Mouse (Mus musculus): ENCODE results near the gene Cfap43. TPM values are rescaled to one million over a fixed set of nuclear protein-coding genes. Genes with fewer than 3 reads are reported as not detected.

Cfap43 gene
- polyA plus RNA-seq, 1 experiment = not detected

DNA sequence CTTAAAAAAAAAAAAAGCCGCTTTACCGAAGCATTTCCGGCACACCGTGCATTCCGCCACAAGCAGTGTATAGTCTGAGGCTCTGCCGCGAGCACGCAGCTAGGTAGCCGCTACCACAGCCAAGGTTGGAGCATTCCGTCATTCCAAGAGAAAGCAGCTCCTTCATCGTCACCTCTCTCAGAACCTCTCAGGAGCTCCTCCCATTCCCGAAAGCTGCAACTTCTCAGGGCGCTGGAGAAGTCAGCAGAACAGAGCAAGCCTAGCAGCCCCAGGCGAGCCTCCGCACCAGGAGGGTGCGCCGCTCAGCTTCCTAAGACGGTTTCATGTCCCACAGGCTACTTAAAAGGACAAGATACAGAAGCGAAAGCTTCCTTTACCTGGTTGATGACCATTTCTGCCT is 163.5 kb downstream of the Cfap43 start:
- no peak overlapping the region for H3K4me3 ChIP-seq (ENCODE audit: insufficient read depth, low read depth, low read length)
- no peak for TF ChIP-seq POLR2A (IDR thresholded peaks at IDR 0.05; ENCODE audit: low read depth, low read length)
- no peak for TF ChIP-seq CTCF (conservative IDR thresholded peaks at IDR 0.05; ENCODE audit: insufficient read depth, insufficient read length, low read depth, low read length)
- no peak overlapping the region for H3K27ac ChIP-seq (ENCODE audit: insufficient read depth, low read depth, low read length)
- WGBS = 78% methylated on average over 19 of the region's 19 CpGs
- no peaks in the 10 kb centered on the region for H3K27me3 ChIP-seq (replicated peaks; ENCODE audit: control insufficient read depth, insufficient read depth, low read length)
- peak; percentile 2 for DNase-seq
- H3K36me3 ChIP-seq (ENCODE audit: control insufficient read depth, insufficient read depth, low read length) = no peaks in the 10 kb centered on the region
- no peaks in the 10 kb centered on the region for H3K4me1 ChIP-seq (ENCODE audit: control insufficient read depth, insufficient read depth, low read length)

DNA sequence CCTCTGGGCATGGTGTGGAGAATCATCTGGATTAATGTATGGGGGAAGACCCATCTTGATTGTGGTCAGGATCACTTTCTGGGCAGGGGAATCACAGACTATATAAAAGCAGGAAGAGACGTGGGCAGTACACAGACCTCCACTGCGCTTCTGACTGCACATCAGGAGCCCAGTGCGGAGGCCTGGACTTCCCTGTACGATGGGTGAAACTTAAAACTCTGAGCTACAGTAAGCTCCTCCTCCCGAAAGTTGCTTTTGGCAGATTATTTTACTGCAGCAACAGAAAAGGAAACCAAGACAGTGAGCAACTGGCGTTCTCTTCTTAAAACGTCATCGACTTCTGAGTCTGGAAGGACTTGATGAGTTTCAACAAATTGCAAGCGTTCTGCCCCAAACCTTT is 164.2 kb downstream of the Cfap43 start:
- no peak for TF ChIP-seq CTCF (conservative IDR thresholded peaks at IDR 0.05; ENCODE audit: insufficient read depth, insufficient read length, low read depth, low read length)
- no peak for TF ChIP-seq POLR2A (IDR thresholded peaks at IDR 0.05; ENCODE audit: low read depth, low read length)
- Histone ChIP-seq H3K4me3 (ENCODE audit: insufficient read depth, low read depth, low read length) (no peak overlapping the region), H3K4me1 (ENCODE audit: control insufficient read depth, insufficient read depth, low read length) (no peaks in the 10 kb centered on the region), H3K27ac (ENCODE audit: insufficient read depth, low read depth, low read length) (no peak overlapping the region), H3K36me3 (ENCODE audit: control insufficient read depth, insufficient read depth, low read length) (no peaks in the 10 kb centered on the region), H3K27me3 (replicated peaks; ENCODE audit: control insufficient read depth, insufficient read depth, low read length) (no peaks in the 10 kb centered on the region)
- peak; percentile 10 for DNase-seq
- WGBS = 47% methylated on average over 9 of the region's 9 CpGs

DNA sequence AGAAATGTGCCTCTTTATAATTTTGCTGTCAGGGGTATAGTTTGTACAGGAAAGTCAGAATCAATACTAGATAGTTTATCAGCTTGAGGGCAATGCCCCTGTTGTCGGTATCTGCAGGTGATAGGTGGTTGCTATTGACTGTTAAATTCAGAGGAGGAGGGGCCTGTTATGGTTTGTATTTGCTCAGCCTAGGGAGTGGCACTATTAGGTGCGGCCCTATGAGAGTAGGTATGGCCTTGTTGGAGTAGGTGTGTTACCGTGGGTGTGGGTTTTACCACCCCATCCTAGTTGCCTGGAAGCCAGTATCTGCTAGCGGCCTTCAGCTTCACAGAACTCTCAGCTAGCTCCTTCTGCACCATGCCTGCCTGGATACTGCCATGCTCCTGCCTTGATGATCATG is 165.2 kb downstream of the Cfap43 start:
- H3K36me3 ChIP-seq (ENCODE audit: control insufficient read depth, insufficient read depth, low read length) = no peaks in the 10 kb centered on the region

DNA sequence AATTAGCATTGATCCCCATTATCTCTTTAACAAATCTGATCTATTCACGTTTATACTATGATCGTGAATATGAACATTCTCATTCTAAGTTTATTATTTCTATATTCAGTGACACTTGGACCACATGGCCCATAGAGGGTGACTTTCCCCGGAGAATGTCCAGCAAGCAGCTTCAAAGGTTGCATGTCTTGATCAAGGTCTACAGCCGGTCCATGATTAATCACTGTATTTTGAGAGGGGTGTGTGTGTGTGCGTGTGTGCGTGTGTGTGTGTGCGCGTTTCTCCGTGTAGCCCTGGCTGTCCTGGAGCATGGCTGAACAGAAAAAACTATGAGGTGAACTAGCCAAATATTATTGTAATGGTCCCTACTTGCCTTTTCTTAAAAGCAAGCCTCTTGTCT is 166.6 kb downstream of the Cfap43 start:
- Histone ChIP-seq H3K4me1 (ENCODE audit: control insufficient read depth, insufficient read depth, low read length) (no peaks in the 10 kb centered on the region), H3K36me3 (ENCODE audit: control insufficient read depth, insufficient read depth, low read length) (no peaks in the 10 kb centered on the region), H3K27ac (ENCODE audit: insufficient read depth, low read depth, low read length) (no peak overlapping the region), H3K4me3 (ENCODE audit: insufficient read depth, low read depth, low read length) (no peak overlapping the region), H3K27me3 (replicated peaks; ENCODE audit: control insufficient read depth, insufficient read depth, low read length) (no peaks in the 10 kb centered on the region)
- no peak for DNase-seq
- WGBS = 89% methylated on average over 9 of the region's 9 CpGs
- TF ChIP-seq POLR2A (IDR thresholded peaks at IDR 0.05; ENCODE audit: low read depth, low read length) (no peak), CTCF (conservative IDR thresholded peaks at IDR 0.05; ENCODE audit: insufficient read depth, insufficient read length, low read depth, low read length) (no peak)

More for the DNA sequence above, 165.2 kb downstream of the Cfap43 start:
- Histone ChIP-seq H3K4me3 (ENCODE audit: insufficient read depth, low read depth, low read length) (no peak overlapping the region), H3K27ac (ENCODE audit: insufficient read depth, low read depth, low read length) (no peak overlapping the region), H3K4me1 (ENCODE audit: control insufficient read depth, insufficient read depth, low read length) (no peaks in the 10 kb centered on the region), H3K27me3 (replicated peaks; ENCODE audit: control insufficient read depth, insufficient read depth, low read length) (no peaks in the 10 kb centered on the region)
- no peak for TF ChIP-seq POLR2A (IDR thresholded peaks at IDR 0.05; ENCODE audit: low read depth, low read length)
- no peak for TF ChIP-seq CTCF (conservative IDR thresholded peaks at IDR 0.05; ENCODE audit: insufficient read depth, insufficient read length, low read depth, low read length)
- no peak for DNase-seq
- 97% methylated on average over 4 of the region's 4 CpGs for WGBS

DNA sequence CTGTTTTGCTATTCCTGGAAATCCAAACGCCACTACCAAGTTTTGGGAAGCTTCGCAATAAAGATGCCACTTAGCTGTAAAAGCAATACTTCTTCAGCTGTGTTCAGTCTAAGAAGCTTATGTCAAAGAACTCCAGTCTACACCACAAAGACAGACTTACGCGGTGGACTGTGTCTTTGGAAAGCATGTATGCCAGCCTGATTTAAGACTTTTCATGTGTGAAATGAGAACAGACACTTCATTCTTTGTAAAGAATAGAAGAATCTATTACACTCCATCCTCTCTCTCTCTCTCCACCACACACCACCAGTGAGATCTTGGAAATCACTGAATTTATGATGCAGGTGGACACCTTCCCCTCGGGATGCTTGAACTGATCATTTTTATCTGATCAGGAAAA is 168.7 kb downstream of the Cfap43 start:
- 54% methylated on average over 5 of the region's 5 CpGs for WGBS
- Histone ChIP-seq H3K4me1 (ENCODE audit: control insufficient read depth, insufficient read depth, low read length) (no peaks in the 10 kb centered on the region), H3K4me3 (ENCODE audit: insufficient read depth, low read depth, low read length) (no peak overlapping the region), H3K27ac (ENCODE audit: insufficient read depth, low read depth, low read length) (no peak overlapping the region), H3K36me3 (ENCODE audit: control insufficient read depth, insufficient read depth, low read length) (no peaks in the 10 kb centered on the region), H3K27me3 (replicated peaks; ENCODE audit: control insufficient read depth, insufficient read depth, low read length) (no peaks in the 10 kb centered on the region)
- no peak for TF ChIP-seq CTCF (conservative IDR thresholded peaks at IDR 0.05; ENCODE audit: insufficient read depth, insufficient read length, low read depth, low read length)
- no peak for TF ChIP-seq POLR2A (IDR thresholded peaks at IDR 0.05; ENCODE audit: low read depth, low read length)
- no peak for DNase-seq

DNA sequence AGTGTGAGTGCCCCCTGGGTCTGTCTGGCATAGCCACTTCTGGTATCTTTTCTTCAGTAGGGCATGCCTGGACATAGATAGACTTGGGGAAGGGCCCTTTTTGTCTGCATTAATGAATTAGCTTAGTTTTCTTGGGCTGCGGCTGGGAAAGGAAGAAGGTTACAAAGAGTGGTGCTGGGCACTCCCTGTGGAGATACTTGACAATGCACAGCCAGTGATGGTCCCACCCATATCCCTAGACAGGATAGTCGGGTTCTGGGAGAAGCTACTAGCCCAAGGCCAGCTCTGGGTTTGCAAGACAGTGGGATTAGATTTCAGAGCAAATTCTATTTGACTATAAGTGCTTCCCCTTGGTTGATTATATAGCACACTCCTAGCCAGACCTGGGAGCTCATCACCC is 170.1 kb downstream of the Cfap43 start:
- WGBS = 83% methylated on average over 2 of the region's 2 CpGs

DNA sequence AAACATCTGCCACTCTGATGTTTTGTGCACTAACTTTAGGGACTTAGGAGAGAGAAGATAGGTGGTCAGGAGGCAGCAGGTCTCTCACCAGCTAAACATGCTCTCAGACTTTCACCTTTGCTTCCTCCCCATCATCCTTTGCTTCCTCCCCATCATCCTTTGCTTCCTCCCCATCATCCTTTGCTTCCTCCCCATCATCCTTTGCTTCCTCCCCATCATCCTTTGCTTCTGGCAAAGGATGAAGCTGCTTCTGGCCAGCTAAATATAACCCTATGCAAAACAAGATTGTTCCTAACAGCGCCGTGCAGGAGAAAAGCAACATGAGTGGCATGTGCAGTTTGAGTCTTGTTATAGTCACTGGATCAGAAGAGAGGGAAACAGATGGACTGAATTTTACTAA is 172.0 kb downstream of the Cfap43 start:
- Histone ChIP-seq H3K4me3 (ENCODE audit: insufficient read depth, low read depth, low read length) (no peak overlapping the region), H3K27me3 (replicated peaks; ENCODE audit: control insufficient read depth, insufficient read depth, low read length) (no peaks in the 10 kb centered on the region), H3K36me3 (ENCODE audit: control insufficient read depth, insufficient read depth, low read length) (no peaks in the 10 kb centered on the region), H3K4me1 (ENCODE audit: control insufficient read depth, insufficient read depth, low read length) (no peaks in the 10 kb centered on the region), H3K27ac (ENCODE audit: insufficient read depth, low read depth, low read length) (no peak overlapping the region)
- DNase-seq = no peak
- no peak for TF ChIP-seq POLR2A (IDR thresholded peaks at IDR 0.05; ENCODE audit: low read depth, low read length)
- no peak for TF ChIP-seq CTCF (conservative IDR thresholded peaks at IDR 0.05; ENCODE audit: insufficient read depth, insufficient read length, low read depth, low read length)
- WGBS = 91% methylated on average over 2 of the region's 2 CpGs

More for the DNA sequence above, 170.1 kb downstream of the Cfap43 start:
- Histone ChIP-seq H3K36me3 (ENCODE audit: control insufficient read depth, insufficient read depth, low read length) (no peaks in the 10 kb centered on the region), H3K27ac (ENCODE audit: insufficient read depth, low read depth, low read length) (no peak overlapping the region), H3K4me3 (ENCODE audit: insufficient read depth, low read depth, low read length) (no peak overlapping the region), H3K4me1 (ENCODE audit: control insufficient read depth, insufficient read depth, low read length) (no peaks in the 10 kb centered on the region), H3K27me3 (replicated peaks; ENCODE audit: control insufficient read depth, insufficient read depth, low read length) (no peaks in the 10 kb centered on the region)
- DNase-seq = no peak
- TF ChIP-seq CTCF (conservative IDR thresholded peaks at IDR 0.05; ENCODE audit: insufficient read depth, insufficient read length, low read depth, low read length) = no peak
- no peak for TF ChIP-seq POLR2A (IDR thresholded peaks at IDR 0.05; ENCODE audit: low read depth, low read length)

Measured in kidney, adult 2 months (tissue).